Mouse (Mus musculus): ENCODE results near the gene Fbxl16. TPM values are rescaled to one million over a fixed set of nuclear protein-coding genes. Genes with fewer than 3 reads are reported as not detected.

Fbxl16 gene
- total RNA-seq (2018; cell fraction: chromatin; rRNA removed) = under 1 TPM in 7 of 26 experiments, not detected in 19; 0.20 to 0.41 (median 0.27) TPM
- total RNA-seq (2018; cell fraction: cytosol; rRNA removed) = under 1 TPM in 24 of 26 experiments, not detected in 2; 0.07 to 0.55 (median 0.22) TPM
- under 1 TPM in 6 of 26 experiments, not detected in 20; 0.16 to 0.75 (median 0.22) TPM for total RNA-seq (2018; cell fraction: nucleus; rRNA removed)
- polyA plus RNA-seq (2018) = 0.13 to 0.33 TPM (median 0.32 TPM) in 3 replicates

- Histone ChIP-seq H3K36me3 (ENCODE audit: inconsistent target) (no peaks in the 10 kb centered on the region), H3K4me3 (ENCODE audit: inconsistent target) (no peak within 1 kb of the TSS), H3K79me2 (ENCODE audit: inconsistent target) (no peaks in the 10 kb centered on the region), H3K27ac (no peak within 1 kb of the TSS)
- WGBS (ENCODE audit: missing documents) = under 1% methylated on average over 82 of the region's 100 CpGs
These were observed at the start of gene Fbxl16 for GRCm38 (mm10) chr17:25808789-25809605. Fbxl16 (plus strand) TSS chr17:25809085.

GRCm38 (mm10) chr17:25760148-25760547 is 48.7 kb upstream of the Fbxl16 start:
- 70% methylated on average over 8 of the region's 8 CpGs for WGBS (ENCODE audit: missing documents)
- no peak overlapping the region for H3K27ac ChIP-seq
- no peaks in the 10 kb centered on the region for H3K79me2 ChIP-seq (ENCODE audit: inconsistent target)
- no peaks in the 10 kb centered on the region for H3K36me3 ChIP-seq (ENCODE audit: inconsistent target)
- H3K4me3 ChIP-seq (ENCODE audit: inconsistent target) = no peak overlapping the region

- no peak overlapping the region for H3K4me3 ChIP-seq (ENCODE audit: inconsistent target)
- WGBS (ENCODE audit: missing documents) = 41% methylated on average over 4 of the region's 4 CpGs
- no peaks in the 10 kb centered on the region for H3K36me3 ChIP-seq (ENCODE audit: inconsistent target)
- H3K27ac ChIP-seq = peak overlapping the region; percentile 17; the same call in 1 of the 2 replicates
- H3K79me2 ChIP-seq (ENCODE audit: inconsistent target) = no peaks in the 10 kb centered on the region
These were observed 47.3 kb upstream of the Fbxl16 start for GRCm38 (mm10) chr17:25761561-25761970.

- 62% methylated on average over 3 of the region's 3 CpGs for WGBS (ENCODE audit: missing documents)
- Histone ChIP-seq H3K4me3 (ENCODE audit: inconsistent target) (no peak overlapping the region), H3K79me2 (ENCODE audit: inconsistent target) (no peaks in the 10 kb centered on the region), H3K36me3 (ENCODE audit: inconsistent target) (no peaks in the 10 kb centered on the region), H3K27ac (no peak overlapping the region)
These were observed 46.3 kb upstream of the Fbxl16 start for GRCm38 (mm10) chr17:25762591-25762990.

- H3K36me3 ChIP-seq (ENCODE audit: inconsistent target) = no peaks in the 10 kb centered on the region
- H3K27ac ChIP-seq = no peak overlapping the region
- no peaks in the 10 kb centered on the region for H3K79me2 ChIP-seq (ENCODE audit: inconsistent target)
- no peak overlapping the region for H3K4me3 ChIP-seq (ENCODE audit: inconsistent target)
- WGBS (ENCODE audit: missing documents) = 78% methylated on average over 5 of the region's 5 CpGs
These were observed 43.0 kb upstream of the Fbxl16 start for GRCm38 (mm10) chr17:25765886-25766285.

GRCm38 (mm10) chr17:25769331-25769730 is 39.6 kb upstream of the Fbxl16 start:
- Histone ChIP-seq H3K79me2 (ENCODE audit: inconsistent target) (peaks cover 7% of the 10 kb centered on the region), H3K27ac (no peak overlapping the region), H3K36me3 (ENCODE audit: inconsistent target) (no peaks in the 10 kb centered on the region), H3K4me3 (ENCODE audit: inconsistent target) (no peak overlapping the region)
- WGBS (ENCODE audit: missing documents) = 58% methylated on average over 8 of the region's 9 CpGs

- peaks cover 20% of the 10 kb centered on the region for H3K36me3 ChIP-seq (ENCODE audit: inconsistent target)
- peak within 1 kb of the TSS; percentile 61 for H3K27ac ChIP-seq
- H3K79me2 ChIP-seq (ENCODE audit: inconsistent target) = peaks cover 19% of the 10 kb centered on the region
- H3K4me3 ChIP-seq (ENCODE audit: inconsistent target) = peak within 1 kb of the TSS; percentile 93
- WGBS (ENCODE audit: missing documents) = 1% methylated on average over 37 of the region's 37 CpGs
These were observed 35.2 kb upstream of the Fbxl16 start, which contains the start of gene Narfl for GRCm38 (mm10) chr17:25773549-25774120. Narfl (plus strand) TSS chr17:25773776.

- peaks cover 38% of the 10 kb centered on the region for H3K36me3 ChIP-seq (ENCODE audit: inconsistent target)
- no peak overlapping the region for H3K27ac ChIP-seq
- H3K4me3 ChIP-seq (ENCODE audit: inconsistent target) = no peak overlapping the region
- 80% methylated on average over 10 of the region's 10 CpGs for WGBS (ENCODE audit: missing documents)
- peaks cover 19% of the 10 kb centered on the region for H3K79me2 ChIP-seq (ENCODE audit: inconsistent target)
These were observed 33.4 kb upstream of the Fbxl16 start for GRCm38 (mm10) chr17:25775318-25776062.

GRCm38 (mm10) chr17:25777948-25778347 is 30.9 kb upstream of the Fbxl16 start:
- 88% methylated on average over 5 of the region's 5 CpGs for WGBS (ENCODE audit: missing documents)
- Histone ChIP-seq H3K79me2 (ENCODE audit: inconsistent target) (peaks cover 19% of the 10 kb centered on the region), H3K36me3 (ENCODE audit: inconsistent target) (peaks cover 62% of the 10 kb centered on the region), H3K27ac (no peak overlapping the region), H3K4me3 (ENCODE audit: inconsistent target) (no peak overlapping the region)

- no peak overlapping the region for H3K4me3 ChIP-seq (ENCODE audit: inconsistent target)
- peaks cover 62% of the 10 kb centered on the region for H3K36me3 ChIP-seq (ENCODE audit: inconsistent target)
- WGBS (ENCODE audit: missing documents) = 93% methylated on average over 6 of the region's 6 CpGs
- peaks cover 9% of the 10 kb centered on the region; the same call in 1 of the 2 replicates for H3K79me2 ChIP-seq (ENCODE audit: inconsistent target)
- H3K27ac ChIP-seq = no peak overlapping the region
These were observed 27.5 kb upstream of the Fbxl16 start for GRCm38 (mm10) chr17:25781339-25781738.

- 92% methylated on average over 7 of the region's 7 CpGs for WGBS (ENCODE audit: missing documents)
- Histone ChIP-seq H3K4me3 (ENCODE audit: inconsistent target) (no peak overlapping the region), H3K36me3 (ENCODE audit: inconsistent target) (peaks cover 48% of the 10 kb centered on the region), H3K79me2 (ENCODE audit: inconsistent target) (peaks cover 9% of the 10 kb centered on the region; the same call in 1 of the 2 replicates), H3K27ac (no peak overlapping the region)
These were observed 25.8 kb upstream of the Fbxl16 start for GRCm38 (mm10) chr17:25783086-25783485.

- 70% methylated on average over 15 of the region's 15 CpGs for WGBS (ENCODE audit: missing documents)
- H3K27ac ChIP-seq = no peak overlapping the region
- peaks cover 43% of the 10 kb centered on the region for H3K36me3 ChIP-seq (ENCODE audit: inconsistent target)
- peaks cover 9% of the 10 kb centered on the region; the same call in 1 of the 2 replicates for H3K79me2 ChIP-seq (ENCODE audit: inconsistent target)
- no peak overlapping the region for H3K4me3 ChIP-seq (ENCODE audit: inconsistent target)
These were observed 24.9 kb upstream of the Fbxl16 start for GRCm38 (mm10) chr17:25783861-25784574.

- H3K36me3 ChIP-seq (ENCODE audit: inconsistent target) = peaks cover 39% of the 10 kb centered on the region
- peaks cover 9% of the 10 kb centered on the region; the same call in 1 of the 2 replicates for H3K79me2 ChIP-seq (ENCODE audit: inconsistent target)
- peak within 1 kb of the TSS; percentile 48 for H3K27ac ChIP-seq
- peak within 1 kb of the TSS; percentile 68 for H3K4me3 ChIP-seq (ENCODE audit: inconsistent target)
- 0% methylated on average over 23 of the region's 23 CpGs for WGBS (ENCODE audit: missing documents)
These were observed 23.6 kb upstream of the Fbxl16 start, which contains the start of gene Haghl for GRCm38 (mm10) chr17:25785281-25785745. Haghl (minus strand) TSS chr17:25785673.
